Mouse (Mus musculus) G1E-ER4 (cell line): Measurements from ENCODE around the gene Scnn1a. TPM values are rescaled to one million over a fixed set of nuclear protein-coding genes. Genes with fewer than 3 reads are reported as not detected.

Experiments
- GATA1 ChIP-seq: IDR thresholded peaks from one replicate; pipeline ENCODE4 v1.8.0; 2012; ENCODE audit warnings: low read length, inconsistent platforms
- polyA plus RNA-seq: library from polyadenylated mRNA; stranded (reverse); fragments of >175 nt; gene quantifications from 2 replicates; pipeline ENCODE4 v1.2.3, GENCODE M21; 2012

Scnn1a gene
- polyA plus RNA-seq, 1 experiment = not detected

- no peak for TF ChIP-seq GATA1
These were observed 29.2 kb downstream of the Scnn1a start for GRCm38 (mm10) chr6:125349575-125350230.

- no peak for TF ChIP-seq GATA1
These were observed 30.0 kb downstream of the Scnn1a start for GRCm38 (mm10) chr6:125350231-125350994.

- TF ChIP-seq GATA1 = no peak
These were observed 30.5 kb downstream of the Scnn1a start for GRCm38 (mm10) chr6:125350995-125351324.

- TF ChIP-seq GATA1 = no peak
These were observed 31.0 kb downstream of the Scnn1a start for GRCm38 (mm10) chr6:125351368-125352045.

GRCm38 (mm10) chr6:125352046-125352384 lies 31.6 kb downstream of the Scnn1a start:
- no peak for TF ChIP-seq GATA1

GRCm38 (mm10) chr6:125352811-125353210 lies 32.4 kb downstream of the Scnn1a start:
- no peak for TF ChIP-seq GATA1

- TF ChIP-seq GATA1 = no peak
These were observed 32.8 kb downstream of the Scnn1a start for GRCm38 (mm10) chr6:125353221-125353620.

- TF ChIP-seq GATA1 = no peak
These were observed 33.2 kb downstream of the Scnn1a start for GRCm38 (mm10) chr6:125353655-125354054.

- no peak for TF ChIP-seq GATA1
These were observed 34.1 kb downstream of the Scnn1a start for GRCm38 (mm10) chr6:125354352-125355151.

- no peak for TF ChIP-seq GATA1
These were observed 34.8 kb downstream of the Scnn1a start for GRCm38 (mm10) chr6:125355197-125355741.

GRCm38 (mm10) chr6:125356264-125356663 lies 35.8 kb downstream of the Scnn1a start:
- TF ChIP-seq GATA1 = no peak

- no peak for TF ChIP-seq GATA1
These were observed 36.9 kb downstream of the Scnn1a start for GRCm38 (mm10) chr6:125357334-125357733.

- TF ChIP-seq GATA1 = no peak
These were observed 39.5 kb downstream of the Scnn1a start for GRCm38 (mm10) chr6:125359999-125360398.

- TF ChIP-seq GATA1 = no peak
These were observed 40.4 kb downstream of the Scnn1a start for GRCm38 (mm10) chr6:125360846-125361245.

- no peak for TF ChIP-seq GATA1
These were observed 41.2 kb downstream of the Scnn1a start for GRCm38 (mm10) chr6:125361467-125362291.

- no peak for TF ChIP-seq GATA1
These were observed 42.6 kb downstream of the Scnn1a start for GRCm38 (mm10) chr6:125363021-125363420.
